Mouse (Mus musculus) stomach, postnatal 0 days (tissue): ENCODE results near the gene Iqschfp.

Experiments
- CTCF ChIP-seq: IDR thresholded peaks from 2 replicates; pipeline ENCODE4 v1.5.1; 2016; ENCODE audit warnings: antibody characterized with exemption, low read depth, mild to moderate bottlenecking, moderate library complexity
- EP300 ChIP-seq: optimal IDR thresholded peaks from 2 replicates; pipeline ENCODE3; 2016; ENCODE audit warnings: antibody characterized with exemption

DNA sequence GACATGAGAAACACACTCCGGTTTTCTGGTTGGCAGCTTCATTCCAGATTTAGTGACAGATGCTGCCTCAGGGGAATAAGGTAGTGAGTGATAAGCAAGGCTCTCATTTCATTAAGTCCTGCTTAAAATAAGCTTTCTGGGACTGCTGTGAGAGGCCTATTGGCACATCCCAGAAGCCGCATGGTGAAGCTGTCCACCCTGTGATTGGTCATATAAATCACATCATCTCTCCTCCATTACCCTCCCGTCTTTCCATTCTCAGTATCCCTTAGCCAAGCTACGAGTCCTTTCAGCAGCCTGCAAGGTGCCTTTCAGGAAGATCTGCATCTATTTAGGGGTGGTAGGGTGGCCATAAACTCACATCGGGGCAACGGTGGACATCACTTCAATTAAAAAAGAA, 458.6 kb downstream of the Iqschfp start:
- TF ChIP-seq CTCF, result no peak
- TF ChIP-seq EP300, result no peak
